Mouse (Mus musculus): ENCODE results near the gene Rnf5. TPM values are rescaled to one million over a fixed set of nuclear protein-coding genes. Genes with fewer than 3 reads are reported as not detected.
A peak's percentile ranks its signal among the peaks of the same experiment; 100 is the strongest.

The Rnf5 gene
- polyA plus RNA-seq, 1 experiment from 2014 or later, result 223 TPM

DNA sequence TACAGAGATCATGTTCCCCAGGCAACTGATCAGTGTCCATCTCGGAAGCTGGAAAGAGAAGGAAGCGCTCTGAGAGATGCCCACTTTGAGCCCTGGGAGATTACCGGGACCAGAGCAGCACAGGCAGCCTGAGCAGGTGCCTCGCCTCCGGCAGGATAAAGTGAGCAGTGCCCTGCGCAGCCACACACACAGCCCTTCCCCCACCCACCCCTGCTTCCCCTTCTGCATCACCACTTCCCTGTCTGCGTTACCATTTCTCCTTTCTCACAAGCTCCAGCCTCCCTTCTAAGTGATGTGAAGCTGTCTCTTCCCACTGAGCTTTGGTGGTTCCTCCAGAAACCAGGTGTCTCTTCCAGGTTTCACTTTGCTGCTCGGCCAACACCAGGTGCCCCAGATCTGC is 42.3 kb downstream of the Rnf5 start:
- H3K9me3 ChIP-seq (ENCODE audit: control insufficient read depth, low read length), result peaks cover 2% of the 10 kb centered on the region; the same call in 1 of the 2 replicates
- no peaks in the 10 kb centered on the region for H3K27me3 ChIP-seq (ENCODE audit: control insufficient read depth, insufficient read depth, low read length)
- no peaks in the 10 kb centered on the region for H3K36me3 ChIP-seq (ENCODE audit: control insufficient read depth, insufficient read depth, low read length)
- H3K4me2 ChIP-seq (ENCODE audit: low read length), result no peak overlapping the region
- ATAC-seq (ENCODE audit: low FRiP score, low TSS enrichment), result no peak
- peak; percentile 30 for DNase-seq
- 29% methylated on average over 8 of the region's 8 CpGs for WGBS
- H3K27ac ChIP-seq (replicated peaks; ENCODE audit: low read depth, low read length), result no peak overlapping the region; the same call in 1 of the 2 replicates
- no peak overlapping the region for H3K9ac ChIP-seq (replicated peaks; ENCODE audit: low read length)
- no peaks in the 10 kb centered on the region for H3K4me1 ChIP-seq (ENCODE audit: control insufficient read depth, insufficient read depth, low read length)
- H3K4me3 ChIP-seq (replicated peaks; ENCODE audit: low read depth, low read length), result no peak overlapping the region

DNA sequence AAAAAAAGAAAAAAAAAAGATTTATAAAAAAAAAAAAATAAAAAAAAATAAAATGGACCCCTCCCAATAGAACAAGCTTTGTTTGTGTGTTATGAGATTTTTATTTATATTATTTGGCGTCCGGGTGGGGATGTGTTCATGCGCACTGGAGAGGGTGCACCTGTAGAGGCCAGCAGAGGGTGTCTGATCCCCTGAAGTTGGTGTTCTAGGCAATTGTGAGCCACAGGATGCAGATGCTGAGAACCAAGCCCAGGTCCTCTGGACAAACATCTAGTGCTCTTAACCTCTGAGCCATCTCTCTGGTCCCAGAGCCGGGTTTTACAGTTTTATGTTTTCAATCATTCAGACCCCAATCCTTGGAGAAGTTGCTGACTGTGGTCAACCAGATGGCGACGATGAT is 43.1 kb downstream of the Rnf5 start:
- H3K27me3 ChIP-seq (ENCODE audit: control insufficient read depth, insufficient read depth, low read length), result no peaks in the 10 kb centered on the region
- no peak overlapping the region for H3K27ac ChIP-seq (replicated peaks; ENCODE audit: low read depth, low read length)
- no peaks in the 10 kb centered on the region for H3K36me3 ChIP-seq (ENCODE audit: control insufficient read depth, insufficient read depth, low read length)
- no peak overlapping the region for H3K4me3 ChIP-seq (replicated peaks; ENCODE audit: low read depth, low read length)
- no peaks in the 10 kb centered on the region; the same call in 1 of the 2 replicates for H3K9me3 ChIP-seq (ENCODE audit: control insufficient read depth, low read length)
- ATAC-seq (ENCODE audit: low FRiP score, low TSS enrichment) (no peak), DNase-seq (no peak)
- H3K4me1 ChIP-seq (ENCODE audit: control insufficient read depth, insufficient read depth, low read length), result no peaks in the 10 kb centered on the region
- H3K4me2 ChIP-seq (ENCODE audit: low read length), result no peak overlapping the region
- no peak overlapping the region for H3K9ac ChIP-seq (replicated peaks; ENCODE audit: low read length)
- WGBS, result 93% methylated on average over 6 of the region's 6 CpGs

DNA sequence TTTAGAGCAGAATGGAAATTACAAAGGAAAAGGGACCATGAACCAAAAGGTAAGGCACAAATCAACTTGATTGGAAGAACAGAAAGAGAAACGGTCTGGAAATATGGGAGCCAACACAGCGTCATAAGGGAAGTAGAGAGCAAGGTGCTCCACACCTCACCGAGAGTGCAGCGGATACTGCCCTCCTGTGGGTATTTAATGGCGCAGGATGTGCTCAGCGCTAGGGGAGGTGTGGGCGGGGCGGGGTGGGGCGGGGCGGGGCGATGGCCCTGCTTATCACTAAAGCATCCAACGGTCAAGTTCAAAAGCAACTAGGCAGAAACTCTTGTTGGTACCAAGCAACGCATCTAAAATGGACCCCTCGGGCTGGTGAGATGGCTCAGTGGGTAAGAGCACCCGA is 43.6 kb downstream of the Rnf5 start:
- ATAC-seq (ENCODE audit: low FRiP score, low TSS enrichment) (no peak), DNase-seq (no peak)
- Histone ChIP-seq H3K9ac (replicated peaks; ENCODE audit: low read length) (no peak overlapping the region), H3K4me2 (ENCODE audit: low read length) (no peak overlapping the region), H3K4me3 (replicated peaks; ENCODE audit: low read depth, low read length) (no peak overlapping the region), H3K9me3 (ENCODE audit: control insufficient read depth, low read length) (no peaks in the 10 kb centered on the region; the same call in 1 of the 2 replicates), H3K27me3 (ENCODE audit: control insufficient read depth, insufficient read depth, low read length) (no peaks in the 10 kb centered on the region), H3K4me1 (ENCODE audit: control insufficient read depth, insufficient read depth, low read length) (no peaks in the 10 kb centered on the region), H3K27ac (replicated peaks; ENCODE audit: low read depth, low read length) (no peak overlapping the region), H3K36me3 (ENCODE audit: control insufficient read depth, insufficient read depth, low read length) (no peaks in the 10 kb centered on the region)
- WGBS, result 33% methylated on average over 15 of the region's 15 CpGs

DNA sequence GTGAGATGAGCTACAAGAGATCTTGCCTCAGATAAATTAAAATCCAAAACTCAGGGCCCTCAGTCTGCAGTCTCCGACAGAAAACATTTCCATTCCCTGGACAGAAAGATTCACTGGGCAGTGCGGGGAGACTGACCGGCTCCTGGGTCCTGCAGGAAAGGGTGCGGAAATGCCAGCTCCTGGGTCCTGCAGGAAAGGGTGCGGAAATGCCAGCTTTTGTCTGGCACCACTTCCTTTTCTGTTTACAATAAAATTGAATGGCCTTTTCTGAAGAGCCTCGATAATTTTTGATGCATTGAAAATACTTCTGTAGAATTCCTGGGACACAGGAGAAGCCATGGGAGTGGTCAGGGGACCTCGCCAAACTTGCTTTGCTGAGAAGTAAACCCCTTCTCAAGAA is 44.4 kb downstream of the Rnf5 start:
- H3K9me3 ChIP-seq (ENCODE audit: control insufficient read depth, low read length), result no peaks in the 10 kb centered on the region; the same call in 1 of the 2 replicates
- H3K4me3 ChIP-seq (replicated peaks; ENCODE audit: low read depth, low read length), result no peak overlapping the region
- H3K9ac ChIP-seq (replicated peaks; ENCODE audit: low read length), result no peak overlapping the region
- no peaks in the 10 kb centered on the region for H3K27me3 ChIP-seq (ENCODE audit: control insufficient read depth, insufficient read depth, low read length)
- 88% methylated on average over 7 of the region's 7 CpGs for WGBS
- H3K27ac ChIP-seq (replicated peaks; ENCODE audit: low read depth, low read length), result no peak overlapping the region
- DNase-seq, result no peak
- H3K4me2 ChIP-seq (ENCODE audit: low read length), result no peak overlapping the region
- no peaks in the 10 kb centered on the region for H3K36me3 ChIP-seq (ENCODE audit: control insufficient read depth, insufficient read depth, low read length)
- no peaks in the 10 kb centered on the region for H3K4me1 ChIP-seq (ENCODE audit: control insufficient read depth, insufficient read depth, low read length)
- no peak for ATAC-seq (ENCODE audit: low FRiP score, low TSS enrichment)

DNA sequence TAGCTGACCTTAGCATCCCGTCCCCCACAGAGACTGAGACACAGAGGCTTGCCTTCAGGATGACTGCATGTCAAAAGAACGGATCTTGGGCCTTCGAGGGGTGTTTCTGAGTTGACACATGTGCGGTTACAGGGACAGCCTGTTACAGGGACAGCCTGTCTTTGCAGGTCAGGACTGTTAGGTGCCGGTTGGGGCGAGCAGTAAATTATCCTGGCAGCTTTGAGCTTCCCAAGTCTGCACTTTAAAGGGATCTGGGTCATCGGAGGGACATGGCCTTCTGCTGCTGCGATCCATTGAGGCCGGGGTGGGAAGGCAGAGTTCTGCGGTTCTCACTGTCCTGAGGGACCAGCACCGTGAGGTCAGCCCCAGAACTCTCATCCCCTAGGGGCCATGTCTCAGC is 46.1 kb downstream of the Rnf5 start:
- H3K27me3 ChIP-seq (ENCODE audit: control insufficient read depth, insufficient read depth, low read length), result no peaks in the 10 kb centered on the region
- no peaks in the 10 kb centered on the region; the same call in 1 of the 2 replicates for H3K9me3 ChIP-seq (ENCODE audit: control insufficient read depth, low read length)
- H3K4me1 ChIP-seq (ENCODE audit: control insufficient read depth, insufficient read depth, low read length), result no peaks in the 10 kb centered on the region
- no peak overlapping the region for H3K4me3 ChIP-seq (replicated peaks; ENCODE audit: low read depth, low read length)
- H3K36me3 ChIP-seq (ENCODE audit: control insufficient read depth, insufficient read depth, low read length), result no peaks in the 10 kb centered on the region
- H3K27ac ChIP-seq (replicated peaks; ENCODE audit: low read depth, low read length), result no peak overlapping the region
- H3K9ac ChIP-seq (replicated peaks; ENCODE audit: low read length), result no peak overlapping the region
- H3K4me2 ChIP-seq (ENCODE audit: low read length), result no peak overlapping the region
- DNase-seq, result no peak
- WGBS, result 81% methylated on average over 11 of the region's 11 CpGs
- ATAC-seq (ENCODE audit: low FRiP score, low TSS enrichment), result no peak

DNA sequence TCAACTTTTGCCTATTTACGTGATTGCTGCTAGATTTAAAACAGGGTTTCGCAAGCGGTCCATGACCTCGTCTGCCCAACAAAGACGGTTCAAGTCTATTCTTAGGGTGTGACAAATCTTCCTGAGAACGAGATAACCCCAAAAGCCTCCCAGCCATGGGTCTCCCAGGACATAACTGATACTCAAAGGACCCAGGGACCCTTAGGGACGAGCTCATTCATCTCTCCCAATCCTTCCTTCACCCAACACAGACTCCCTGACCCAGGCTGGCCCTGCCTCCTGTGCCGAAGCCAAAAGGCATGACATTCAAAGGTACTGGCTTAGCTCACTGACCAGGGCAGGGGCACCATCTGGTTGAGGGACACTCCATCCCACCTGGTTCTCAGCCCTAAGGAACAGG is 47.1 kb downstream of the Rnf5 start:
- ATAC-seq (ENCODE audit: low FRiP score, low TSS enrichment) (no peak), DNase-seq (no peak)
- Histone ChIP-seq H3K4me2 (ENCODE audit: low read length) (no peak overlapping the region), H3K27ac (replicated peaks; ENCODE audit: low read depth, low read length) (no peak overlapping the region), H3K36me3 (ENCODE audit: control insufficient read depth, insufficient read depth, low read length) (no peaks in the 10 kb centered on the region), H3K4me3 (replicated peaks; ENCODE audit: low read depth, low read length) (no peak overlapping the region), H3K9me3 (ENCODE audit: control insufficient read depth, low read length) (no peaks in the 10 kb centered on the region; the same call in 1 of the 2 replicates), H3K9ac (replicated peaks; ENCODE audit: low read length) (no peak overlapping the region), H3K4me1 (ENCODE audit: control insufficient read depth, insufficient read depth, low read length) (no peaks in the 10 kb centered on the region), H3K27me3 (ENCODE audit: control insufficient read depth, insufficient read depth, low read length) (no peaks in the 10 kb centered on the region)
- WGBS, result 81% methylated on average over 8 of the region's 8 CpGs

DNA sequence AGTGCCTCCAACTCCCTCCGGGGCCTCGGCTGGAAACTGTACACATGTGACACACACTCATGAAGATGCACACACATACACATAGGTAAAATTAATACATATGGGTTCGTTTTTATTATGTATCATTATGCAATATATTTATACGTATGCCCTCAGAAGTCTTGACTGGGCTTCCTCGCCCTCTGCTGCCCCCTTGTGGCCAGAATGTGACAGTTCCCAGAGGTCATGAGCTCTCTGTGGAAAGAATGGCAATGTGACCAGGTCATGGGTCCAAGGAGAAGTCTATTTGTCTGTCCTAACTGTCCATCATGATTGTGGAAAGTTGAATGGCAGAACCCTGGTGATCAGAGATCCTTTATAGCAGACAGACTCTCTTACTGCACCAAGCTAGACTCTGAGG is 48.0 kb downstream of the Rnf5 start:
- no peaks in the 10 kb centered on the region for H3K36me3 ChIP-seq (ENCODE audit: control insufficient read depth, insufficient read depth, low read length)
- H3K27me3 ChIP-seq (ENCODE audit: control insufficient read depth, insufficient read depth, low read length), result no peaks in the 10 kb centered on the region
- H3K4me1 ChIP-seq (ENCODE audit: control insufficient read depth, insufficient read depth, low read length), result no peaks in the 10 kb centered on the region
- H3K9ac ChIP-seq (replicated peaks; ENCODE audit: low read length), result no peak overlapping the region
- DNase-seq, result peak; percentile 78
- no peak overlapping the region for H3K4me2 ChIP-seq (ENCODE audit: low read length)
- no peak for ATAC-seq (ENCODE audit: low FRiP score, low TSS enrichment)
- H3K4me3 ChIP-seq (replicated peaks; ENCODE audit: low read depth, low read length), result no peak overlapping the region
- no peaks in the 10 kb centered on the region; the same call in 1 of the 2 replicates for H3K9me3 ChIP-seq (ENCODE audit: control insufficient read depth, low read length)
- H3K27ac ChIP-seq (replicated peaks; ENCODE audit: low read depth, low read length), result no peak overlapping the region
- 28% methylated on average over 5 of the region's 5 CpGs for WGBS

Other genes with a start within 250 kb of the Rnf5 start
- not detected in 2 replicates for gene Btnl2, start 248.9 kb downstream of the Rnf5 start, polyA plus RNA-seq (2014; fragmentation: Nextera tagmentation; extraction: Ambion mirVana)
- not detected in 2 replicates for gene Btnl1, start 226.6 kb downstream of the Rnf5 start, polyA plus RNA-seq (2014; fragmentation: Nextera tagmentation; extraction: Ambion mirVana)
- gene BC051142, start 204.9 kb downstream of the Rnf5 start, polyA plus RNA-seq (2014; fragmentation: Nextera tagmentation; extraction: Ambion mirVana), result 5.8 and 6.2 TPM in 2 replicates
- not detected in 2 replicates for gene Btnl4, start 126.4 kb downstream of the Rnf5 start, polyA plus RNA-seq (2014; fragmentation: Nextera tagmentation; extraction: Ambion mirVana)
- not detected in 2 replicates for gene Btnl6, start 86.3 kb downstream of the Rnf5 start, polyA plus RNA-seq (2014; fragmentation: Nextera tagmentation; extraction: Ambion mirVana)
- 9.9 and 10.3 TPM in 2 replicates for gene Notch4, start 39.4 kb downstream of the Rnf5 start, polyA plus RNA-seq (2014; fragmentation: Nextera tagmentation; extraction: Ambion mirVana)
- 2.3 and 4.3 TPM in 2 replicates for gene Gpsm3, start 13.9 kb downstream of the Rnf5 start, polyA plus RNA-seq (2014; fragmentation: Nextera tagmentation; extraction: Ambion mirVana)
- 12.8 and 13.5 TPM in 2 replicates for gene Pbx2, start 12.4 kb downstream of the Rnf5 start, polyA plus RNA-seq (2014; fragmentation: Nextera tagmentation; extraction: Ambion mirVana)
- 1.2 and 1.4 TPM in 2 replicates for gene Ager, start 5.8 kb downstream of the Rnf5 start, polyA plus RNA-seq (2014; fragmentation: Nextera tagmentation; extraction: Ambion mirVana)
- gene Agpat1, start 572 bp upstream of the Rnf5 start, polyA plus RNA-seq (2014; fragmentation: Nextera tagmentation; extraction: Ambion mirVana), result 122 and 123 TPM in 2 replicates
- 6.7 and 9.5 TPM in 2 replicates for gene Egfl8, start 12.3 kb upstream of the Rnf5 start, polyA plus RNA-seq (2014; fragmentation: Nextera tagmentation; extraction: Ambion mirVana)
- 23.4 and 25.5 TPM in 2 replicates for gene Ppt2, start 24.8 kb upstream of the Rnf5 start, polyA plus RNA-seq (2014; fragmentation: Nextera tagmentation; extraction: Ambion mirVana)
- gene Prrt1, start 25.8 kb upstream of the Rnf5 start, polyA plus RNA-seq (2014; fragmentation: Nextera tagmentation; extraction: Ambion mirVana), result 12.4 and 13.6 TPM in 2 replicates
- gene Fkbpl, start 41.1 kb upstream of the Rnf5 start, polyA plus RNA-seq (2014; fragmentation: Nextera tagmentation; extraction: Ambion mirVana), result 11.2 and 14.5 TPM in 2 replicates
- gene Atf6b, start 43.5 kb upstream of the Rnf5 start, polyA plus RNA-seq (2014; fragmentation: Nextera tagmentation; extraction: Ambion mirVana), result 97.1 TPM in 2 replicates
- gene Tnxb, start 66.8 kb upstream of the Rnf5 start, polyA plus RNA-seq (2014; fragmentation: Nextera tagmentation; extraction: Ambion mirVana), result 0.13 and 0.24 TPM in 2 replicates
- gene C4b, start 140.2 kb upstream of the Rnf5 start, polyA plus RNA-seq (2014; fragmentation: Nextera tagmentation; extraction: Ambion mirVana), result 0.09 TPM in 1 of 2 replicates, not detected in the other
- gene Cyp21a1, start 200.9 kb upstream of the Rnf5 start, polyA plus RNA-seq (2014; fragmentation: Nextera tagmentation; extraction: Ambion mirVana), result not detected in 2 replicates
- gene Stk19, start 233.3 kb upstream of the Rnf5 start, polyA plus RNA-seq (2014; fragmentation: Nextera tagmentation; extraction: Ambion mirVana), result 32.1 and 39.3 TPM in 2 replicates
- 66.6 and 68.6 TPM in 2 replicates for gene Dxo, start 233.3 kb upstream of the Rnf5 start, polyA plus RNA-seq (2014; fragmentation: Nextera tagmentation; extraction: Ambion mirVana)
- 47.7 and 55.5 TPM in 2 replicates for gene Skiv2l, start 246.5 kb upstream of the Rnf5 start, polyA plus RNA-seq (2014; fragmentation: Nextera tagmentation; extraction: Ambion mirVana)
- 75.5 and 85.3 TPM in 2 replicates for gene Nelfe, start 246.7 kb upstream of the Rnf5 start, polyA plus RNA-seq (2014; fragmentation: Nextera tagmentation; extraction: Ambion mirVana)